Mouse (Mus musculus): ENCODE measurements at regions not wholly inside any gene's neighbourhood (a gene's known extent, or its start where the extent isn't known, plus 50 kb on each side); places are given as distances from the start of the nearest gene placed in this dataset.

DNA sequence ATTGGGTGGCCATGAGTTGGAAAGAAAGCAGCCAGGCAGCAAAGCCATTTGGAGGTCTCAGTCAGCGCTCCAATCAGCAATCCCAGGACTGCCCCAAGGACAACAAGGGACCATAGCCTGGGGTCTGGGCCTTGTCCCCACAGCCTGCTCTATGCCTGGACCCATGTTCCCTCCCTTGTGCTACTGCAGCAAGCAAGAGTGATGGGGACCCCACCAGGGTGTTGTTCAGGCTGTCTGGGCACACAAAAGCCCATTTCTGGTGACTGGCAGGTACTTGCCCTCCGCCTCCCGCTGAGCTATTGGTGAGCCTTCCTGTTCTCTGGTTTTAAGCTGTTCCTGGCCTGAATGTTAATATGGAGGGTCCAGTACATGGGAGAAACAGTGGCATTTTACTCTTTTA is 71.2 kb upstream of the A230072I06Rik start:
- intact Hi-C loops (cut with DNase I), result no loop called here

GRCm38 (mm10) chr8:12213774-12214173 is 64.8 kb upstream of the A230072I06Rik start:
- intact Hi-C loops (cut with DNase I), result no loop called here

More for the DNA sequence above, 71.2 kb upstream of the A230072I06Rik start:
- no peak for DNase-seq

GRCm38 (mm10) chr8:12214205-12215019 is 64.2 kb upstream of the A230072I06Rik start:
- no peak for DNase-seq
- intact Hi-C loops (cut with DNase I), result no loop called here

More at GRCm38 (mm10) chr8:12213774-12214173, 64.8 kb upstream of the A230072I06Rik start:
- DNase-seq, result no peak

DNA sequence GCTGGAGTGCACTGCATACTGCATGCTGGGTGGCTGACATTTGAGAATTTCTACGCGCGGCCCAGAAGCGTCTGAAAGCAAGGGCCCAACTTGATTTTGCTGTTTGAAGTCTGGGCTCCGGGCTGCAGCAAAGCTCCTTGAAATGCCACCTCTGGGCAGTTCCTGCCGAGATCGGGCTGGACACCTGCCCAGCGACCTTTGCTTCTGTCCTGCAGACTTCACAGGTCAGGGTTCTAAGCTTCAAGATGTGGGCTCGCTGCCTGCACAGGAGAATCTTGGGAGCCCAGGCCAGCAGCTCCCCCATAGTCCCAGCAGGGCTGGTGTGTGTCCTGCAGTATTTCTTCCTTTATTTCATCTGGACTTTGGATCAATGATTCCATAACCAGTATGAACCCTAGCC is 57.1 kb upstream of the A230072I06Rik start:
- intact Hi-C loops (cut with DNase I), result no loop called here
- no peak for DNase-seq

DNA sequence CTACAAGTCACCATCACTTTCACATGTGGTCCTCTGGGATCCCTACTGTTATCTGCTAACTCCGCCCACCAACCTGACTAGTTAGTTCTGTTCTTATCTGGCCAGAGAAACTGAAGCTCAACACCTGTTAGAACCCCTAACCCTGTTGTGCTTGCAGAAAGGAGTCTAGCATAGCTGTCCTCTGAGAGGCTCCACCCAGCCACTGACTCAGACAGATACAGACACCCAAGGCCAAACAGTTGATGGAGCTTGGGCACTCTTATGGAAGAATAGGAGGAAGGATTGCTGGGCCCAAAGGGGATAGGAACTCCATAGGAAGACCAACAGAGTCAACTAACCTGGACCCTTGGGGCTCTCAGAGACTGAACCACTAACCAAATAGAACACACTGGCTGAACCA is 55.2 kb upstream of the A230072I06Rik start:
- intact Hi-C loops (cut with DNase I), result no loop called here
- no peak for DNase-seq

Data from heart, postnatal 14 days (tissue).